Mouse (Mus musculus): Measurements from ENCODE around the gene Ptgis.

DNA sequence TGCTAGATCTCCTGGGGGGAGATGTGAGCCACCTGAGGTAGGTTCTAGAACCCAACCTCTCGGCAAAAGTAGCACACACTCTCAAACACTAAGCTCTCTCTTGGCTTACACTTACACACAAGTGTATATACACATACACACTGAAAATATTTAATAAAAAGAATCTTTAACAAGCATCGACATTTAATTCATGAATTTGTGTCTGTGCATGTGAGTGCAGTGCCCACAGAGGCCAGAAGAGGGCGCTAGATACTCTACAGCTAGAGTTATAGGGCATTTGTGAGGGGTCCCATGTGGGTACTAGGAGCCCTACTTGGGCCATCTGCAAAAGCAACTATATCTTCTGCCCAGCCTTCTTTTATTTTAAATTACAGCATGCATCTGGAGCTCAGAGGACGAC lies 4.5 kb upstream of the Ptgis start:
- TF ChIP-seq CTCF (IDR thresholded peaks at IDR 0.05; ENCODE audit: low read depth, low read length) (no peak), TAL1 (conservative IDR thresholded peaks at IDR 0.05; ENCODE audit: low read depth, low read length) (no peak)

Data from G1E (cell line).